8 mouse cellular contexts compared by ENCODE assay signal in the genomic region with DNA sequence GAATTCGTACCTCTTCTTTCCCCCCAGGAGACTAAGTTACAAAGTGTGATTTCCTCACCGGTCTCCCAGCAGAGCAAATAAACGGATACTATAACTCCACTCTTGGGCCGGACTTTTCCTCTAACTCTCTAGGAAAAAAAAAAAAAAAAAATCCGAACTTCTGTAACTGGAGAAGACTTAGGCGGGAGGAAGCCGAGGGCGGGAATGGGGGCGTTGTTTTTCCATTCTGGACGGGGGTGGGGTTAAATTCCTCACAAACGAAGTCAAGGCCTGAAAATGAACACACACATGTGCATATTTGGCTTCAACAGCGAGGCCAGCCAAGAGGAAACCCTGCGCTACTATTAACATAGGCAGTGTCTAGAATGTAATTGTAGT. TPM values are rescaled to one million over a fixed set of nuclear protein-coding genes. Genes with fewer than 3 reads are reported as not detected.
DNase-seq lines count a peak whose midpoint lies in the region; ATAC-seq and TF ChIP-seq lines count a peak whose summit lies in the region.

No protein-coding gene starts in this region.

- H3K27me3 ChIP-seq in Patski = no peaks in the 10 kb centered on the region
- no peaks in the 10 kb centered on the region for H3K27me3 ChIP-seq in heart, adult 2 months (ENCODE audit: control insufficient read depth, insufficient read depth, low read length)
- no peaks in the 10 kb centered on the region for H3K27me3 ChIP-seq in lung, embryonic 16.5 days (ENCODE audit: control insufficient read depth, insufficient read depth, low read depth, low read length)

- H3K4me3 ChIP-seq in heart, adult 2 months = peak overlapping the region; percentile 85
- peak overlapping the region; percentile 90 for H3K4me3 ChIP-seq in lung, embryonic 16.5 days (ENCODE audit: low read length)

- H3K9me3 ChIP-seq in lung, embryonic 16.5 days (ENCODE audit: control insufficient read depth, low read length) = no peaks in the 10 kb centered on the region

- TF ChIP-seq POLR2A in heart, adult 2 months (IDR thresholded peaks at IDR 0.05; ENCODE audit: insufficient read depth, low read depth, low read length) = peak; percentile 57; the same call in 1 of the 2 replicates

- ATAC-seq in Patski = peak; percentile 73
- ATAC-seq in lung, embryonic 16.5 days (ENCODE audit: low read depth) = peak; percentile 92
- no peak for ATAC-seq in erythroid progenitor cell, adult 5-6 weeks (replicated peaks; ENCODE audit: low FRiP score, poor library complexity, severe bottlenecking)

- DNase-seq in A20 (ENCODE audit: low read depth, low spot score) (peak; percentile 42), Patski (ENCODE audit: low read depth, low spot score) (peak; percentile 44)
- peak; percentile 75 for DNase-seq in embryo, embryonic 11.5 days (ENCODE audit: low read depth, low spot score)
- DNase-seq in heart, adult 2 months = peak; percentile 77 to 84
- DNase-seq in kidney, adult 8-10 months = peak; percentile 81 to 84
- peak; percentile 58 for DNase-seq in ovary, postnatal 14 days (ENCODE audit: low spot score)

- CTCF ChIA-PET in Patski (lab: Charles Lee) = no interaction called here

- intact Hi-C loops in heart, adult 2 months (cut with DNase I) = loop anchor here (2.0 to 5.0 kb wide), 2 partner anchors 19 to 53 kb away; partner anchors contain the start of genes 4833420G17Rik and Paip1

- H3K4me2 ChIP-seq in lung, embryonic 16.5 days (ENCODE audit: low read depth, low read length) = peak overlapping the region; percentile 81

- peak; percentile 70; the same call in 1 of the 2 replicates for TF ChIP-seq EP300 in heart, adult 2 months (IDR thresholded peaks at IDR 0.05; ENCODE audit: insufficient read depth, low read depth, low read length)

- in situ Hi-C loops in Patski (cut with MboI; ENCODE audit: low pct_unique_long_range_greater_than_20kb) = no loop called here

- H3K27ac ChIP-seq in heart, adult 2 months = peak overlapping the region; percentile 96
- H3K27ac ChIP-seq in lung, embryonic 16.5 days (ENCODE audit: low read length) = peak overlapping the region; percentile 88

- WGBS in heart, adult 2 months = under 1% methylated on average over 13 of the region's 13 CpGs
- WGBS in lung, embryonic 16.5 days = 0% methylated on average over 13 of the region's 13 CpGs

- peaks cover 1% of the 10 kb centered on the region; the same call in 1 of the 2 replicates for H3K4me1 ChIP-seq in heart, adult 2 months (ENCODE audit: control insufficient read depth, insufficient read depth, low read length)
- H3K4me1 ChIP-seq in lung, embryonic 16.5 days (replicated peaks; ENCODE audit: control insufficient read depth, insufficient read depth, low read length) = peaks cover 9% of the 10 kb centered on the region

- POLR2A ChIA-PET in Patski (lab: Charles Lee) = no interaction called here

- no peaks in the 10 kb centered on the region for H3K79me2 ChIP-seq in heart, adult 2 months (replicated peaks; ENCODE audit: control insufficient read depth, insufficient read depth, low read length)

- TF ChIP-seq CTCF in Patski (IDR thresholded peaks at IDR 0.05) = no peak
- TF ChIP-seq CTCF in heart, adult 2 months (IDR thresholded peaks at IDR 0.05) = no peak

- peak overlapping the region; percentile 76 for H3K9ac ChIP-seq in heart, adult 2 months (ENCODE audit: low read depth, low read length)
- H3K9ac ChIP-seq in lung, embryonic 16.5 days (ENCODE audit: low read length) = peak overlapping the region; percentile 94

- peaks cover 1% of the 10 kb centered on the region; the same call in 1 of the 2 replicates for H3K36me3 ChIP-seq in heart, adult 2 months (ENCODE audit: control insufficient read depth, insufficient read depth, low read length)
- H3K36me3 ChIP-seq in lung, embryonic 16.5 days (ENCODE audit: control insufficient read depth, insufficient read depth, low read length) = peaks cover 1% of the 10 kb centered on the region; the same call in 1 of the 2 replicates

RNA-seq across cellular contexts. Expression of gene Paip1, which starts 19.1 kb away (rescaled TPM):
- 120 TPM for polyA plus RNA-seq in Patski (2021)
- 100 to 1,000 TPM; 105 to 131 TPM for total RNA-seq in heart, adult 2 months (2021)
- polyA plus RNA-seq in heart, adult 2 months (2012; rRNA removed) = 30.3 and 56.6 TPM in 2 replicates
- 64.0 and 82.9 TPM in 2 replicates for polyA plus RNA-seq in lung, embryonic 16.5 days (2015; fragmentation: Nextera tagmentation; extraction: Ambion mirVana)
- total RNA-seq in erythroid progenitor cell, adult 5-6 weeks (2015; ENCODE audit: low replicate concordance) = 8.4 and 25.2 TPM in 2 replicates
- total RNA-seq in erythroid progenitor cell, adult 5-6 weeks (2017; ENCODE audit: low replicate concordance) = 16.1 and 22.8 TPM in 2 replicates

RNA-seq across cellular contexts. Expression of gene 4833420G17Rik, which starts 53.2 kb away (rescaled TPM):
- 32.6 TPM for polyA plus RNA-seq in Patski (2021)
- total RNA-seq in heart, adult 2 months (2021) = 1 to 10 TPM; 7.0 to 7.7 TPM
- 15.4 and 15.5 TPM in 2 replicates for polyA plus RNA-seq in heart, adult 2 months (2012; rRNA removed)
- polyA plus RNA-seq in lung, embryonic 16.5 days (2015; fragmentation: Nextera tagmentation; extraction: Ambion mirVana) = 56.9 and 62.2 TPM in 2 replicates
- 47.6 and 73.4 TPM in 2 replicates for total RNA-seq in erythroid progenitor cell, adult 5-6 weeks (2015; ENCODE audit: low replicate concordance)
- 47.1 and 70.9 TPM in 2 replicates for total RNA-seq in erythroid progenitor cell, adult 5-6 weeks (2017; ENCODE audit: low replicate concordance)
